Comparison of ENCODE assay signal across 8 mouse cellular contexts in the genomic region with DNA sequence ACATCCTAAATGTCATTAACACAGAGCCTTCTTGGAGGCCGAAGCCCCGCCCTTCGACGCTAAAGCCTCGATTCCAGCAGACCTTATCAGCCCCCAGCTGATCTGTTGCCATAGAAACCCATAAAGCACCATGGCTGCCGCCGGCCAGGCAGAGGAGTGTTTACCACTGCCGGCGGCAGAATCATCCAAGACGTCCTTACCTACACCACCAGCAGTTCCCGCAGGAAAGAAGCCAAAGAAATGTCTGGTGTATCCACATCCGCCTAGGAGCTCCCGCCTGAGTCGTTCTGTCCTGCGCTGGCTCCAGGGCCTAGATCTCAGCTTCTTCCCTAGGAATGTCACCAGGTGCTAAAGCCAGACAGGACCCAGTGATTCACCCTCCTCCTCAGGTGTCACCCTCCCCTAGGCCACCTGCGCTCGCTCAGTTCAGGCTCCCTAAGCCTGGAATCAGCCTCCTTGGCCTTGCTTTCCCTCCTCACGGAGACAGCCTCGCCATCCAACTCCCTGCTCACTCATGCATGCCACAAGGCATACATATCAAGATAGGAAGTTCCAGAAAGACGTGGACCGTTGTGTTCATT. TPM values are rescaled to one million over a fixed set of nuclear protein-coding genes. Genes with fewer than 3 reads are reported as not detected.
DNase-seq lines count a peak whose midpoint lies in the region; ATAC-seq lines count a peak whose summit lies in the region.

A gene (plus strand): TSS at position 111 of the 581 bp plus-strand sequence.

- no peaks in the 10 kb centered on the region for H3K27me3 ChIP-seq in embryonic facial prominence, embryonic 10.5 days (replicated peaks; ENCODE audit: low read depth, poor library complexity, severe bottlenecking)
- H3K27me3 ChIP-seq in midbrain, embryonic 13.5 days: no peaks in the 10 kb centered on the region

- H3K9ac ChIP-seq in midbrain, embryonic 13.5 days (replicated peaks): peak within 1 kb of the TSS; percentile 64

- intact Hi-C loops in heart, postnatal 36 days (cut with DNase I): no loop called here
- intact Hi-C loops in left cerebral cortex, postnatal 10 days (cut with DNase I): no loop called here

- peak; percentile 96 for ATAC-seq in midbrain, embryonic 13.5 days

- DNase-seq in ovary, postnatal 36 days (ENCODE audit: low spot score): peak; percentile 48
- no peak for DNase-seq in ovary, postnatal 10 days (ENCODE audit: low spot score)
- DNase-seq in embryonic facial prominence, embryonic 10.5 days (ENCODE audit: low spot score): peak; percentile 66
- DNase-seq in heart, postnatal 36 days: peak; percentile 6 to 9
- peak; percentile 10 to 43 for DNase-seq in left cerebral cortex, postnatal 10 days (ENCODE audit: extremely low spot score in 1 of 2, low spot score in 2 of 2)
- peak; percentile 45 for DNase-seq in testis, postnatal 14 days (ENCODE audit: low spot score)
- no peak for DNase-seq in adipocyte (ENCODE audit: low spot score)

- H3K4me2 ChIP-seq in midbrain, embryonic 13.5 days (replicated peaks): peak within 1 kb of the TSS; percentile 68

- no peaks in the 10 kb centered on the region for H3K9me3 ChIP-seq in embryonic facial prominence, embryonic 10.5 days
- H3K9me3 ChIP-seq in midbrain, embryonic 13.5 days: no peaks in the 10 kb centered on the region

- WGBS in embryonic facial prominence, embryonic 10.5 days: 8% methylated on average over 21 of the region's 21 CpGs
- WGBS in midbrain, embryonic 13.5 days: 5% methylated on average over 21 of the region's 21 CpGs

- no peak within 1 kb of the TSS for H3K27ac ChIP-seq in embryonic facial prominence, embryonic 10.5 days (replicated peaks)
- peak within 1 kb of the TSS; percentile 47; the same call in 1 of the 2 replicates for H3K27ac ChIP-seq in midbrain, embryonic 13.5 days

- H3K4me1 ChIP-seq in embryonic facial prominence, embryonic 10.5 days: peaks cover 7% of the 10 kb centered on the region
- peaks cover 8% of the 10 kb centered on the region for H3K4me1 ChIP-seq in midbrain, embryonic 13.5 days (replicated peaks)

- H3K4me3 ChIP-seq in embryonic facial prominence, embryonic 10.5 days: peak within 1 kb of the TSS; percentile 53
- peak within 1 kb of the TSS; percentile 39 for H3K4me3 ChIP-seq in midbrain, embryonic 13.5 days (replicated peaks)

- no peaks in the 10 kb centered on the region for H3K36me3 ChIP-seq in embryonic facial prominence, embryonic 10.5 days (replicated peaks)
- no peaks in the 10 kb centered on the region for H3K36me3 ChIP-seq in midbrain, embryonic 13.5 days

RNA-seq across cellular contexts. Expression of the gene that starts here (rescaled TPM):
- not detected in 2 replicates for polyA plus RNA-seq in embryonic facial prominence, embryonic 10.5 days (2016; fragmentation: Nextera tagmentation; extraction: Ambion mirVana)
- not detected for total RNA-seq in heart, postnatal 36 days (2021)
- under 1 TPM in 1 of 2 experiments, not detected in 1; 0.43 TPM for total RNA-seq in left cerebral cortex, postnatal 10 days (2021)
- 0.30 and 0.32 TPM in 2 replicates for polyA plus RNA-seq in midbrain, embryonic 13.5 days (2015; fragmentation: Nextera tagmentation; extraction: Ambion mirVana)

Comparison
In these comparisons a context has a peak if more than half of its experiments do, and no peak if none do; other contexts are left out.
1. DNase-seq: peak in ovary, postnatal 36 days (single experiment) and testis, postnatal 14 days (single experiment); none in ovary, postnatal 10 days (single experiment) and adipocyte (single experiment).
2. Peak in DNase-seq and H3K4me3 ChIP-seq in embryonic facial prominence, embryonic 10.5 days; RNA of the gene not detected or under 1 TPM.
3. Peak in DNase-seq in heart, postnatal 36 days; RNA of the gene not detected or under 1 TPM.
4. Peak in DNase-seq in left cerebral cortex, postnatal 10 days; RNA of the gene not detected or under 1 TPM.
5. Peak in ATAC-seq, H3K4me3 ChIP-seq, H3K27ac ChIP-seq, H3K9ac ChIP-seq and H3K4me2 ChIP-seq in midbrain, embryonic 13.5 days; RNA of the gene not detected or under 1 TPM.